Mouse (Mus musculus) kidney, embryonic 15.5 days (tissue): ENCODE measurements around the gene Cdc40. TPM values are rescaled to one million over a fixed set of nuclear protein-coding genes. Genes with fewer than 3 reads are reported as not detected.

Experiments used
- ATAC-seq: fragments of 200-750 bp; cut with Nextera tagmentation; replicated peaks from 2 replicates; pipeline ENCODE4 v1.8.0; 2017; ENCODE audit warnings: moderate TSS enrichment; ENCODE audit not compliant: low FRiP score
- H3K27ac ChIP-seq: fragments of 300-500 bp; sonication (generic); 2 replicates; pipeline ENCODE4 v1.5.1; 2015; ENCODE audit warnings: mild to moderate bottlenecking, inconsistent platforms
- H3K27me3 ChIP-seq: fragments of 300-500 bp; sonication (generic); 2 replicates; pipeline ENCODE4 v1.6.1; 2015; ENCODE audit warnings: inconsistent platforms
- H3K36me3 ChIP-seq: fragments of 300-500 bp; sonication (generic); 2 replicates; pipeline ENCODE4 v1.6.1; 2015; ENCODE audit warnings: inconsistent platforms
- H3K4me1 ChIP-seq: fragments of 300-500 bp; sonication (generic); 2 replicates; pipeline ENCODE4 v1.6.1; 2015; ENCODE audit warnings: inconsistent platforms
- H3K4me2 ChIP-seq: fragments of 300-500 bp; sonication (generic); 2 replicates; pipeline ENCODE4 v1.6.1; 2015; ENCODE audit warnings: moderate library complexity, mild to moderate bottlenecking, inconsistent platforms
- H3K4me3 ChIP-seq: fragments of 300-500 bp; sonication (generic); replicated peaks from 2 replicates; pipeline ENCODE4 v1.5.1; 2015; ENCODE audit warnings: mild to moderate bottlenecking, inconsistent platforms
- H3K9ac ChIP-seq: fragments of 300-500 bp; sonication (generic); 2 replicates; pipeline ENCODE4 v1.6.1; 2015; ENCODE audit warnings: mild to moderate bottlenecking, inconsistent platforms
- H3K9me3 ChIP-seq: fragments of 300-500 bp; sonication (generic); replicated peaks from 2 replicates; pipeline ENCODE4 v1.6.1; 2016; ENCODE audit warnings: inconsistent platforms
- WGBS: fragments of 180-500 bp; shearing (Covaris S2); methylation state at CpG from one replicate; pipeline ENCODE4 v1.1.7; 2015; ENCODE audit warnings: mixed read lengths; 5-methylcytosine and 5-hydroxymethylcytosine counted together
- polyA plus RNA-seq: library from polyadenylated mRNA; unstranded; fragments of >200 nt; fragmentation: Nextera tagmentation; extraction: Ambion mirVana; gene quantifications from 2 replicates; pipeline ENCODE4 v1.2.1, GENCODE M21; 2015

Gene Cdc40
- polyA plus RNA-seq, 1 experiment from 2014 or later = 39.3 TPM

- no peak for ATAC-seq
- peaks cover 11% of the 10 kb centered on the region for H3K36me3 ChIP-seq
- no peak overlapping the region for H3K4me2 ChIP-seq
- WGBS = 88% methylated on average over 7 of the region's 7 CpGs
- H3K9me3 ChIP-seq = no peaks in the 10 kb centered on the region
- H3K27ac ChIP-seq = no peak overlapping the region
- no peaks in the 10 kb centered on the region for H3K4me1 ChIP-seq
- H3K9ac ChIP-seq = no peak overlapping the region
- H3K4me3 ChIP-seq = no peak overlapping the region
- no peaks in the 10 kb centered on the region for H3K27me3 ChIP-seq
Measured at GRCm38 (mm10) chr10:40856703-40857102, 26.4 kb downstream of the Cdc40 start.

- Histone ChIP-seq H3K27me3 (no peaks in the 10 kb centered on the region), H3K4me3 (no peak overlapping the region), H3K27ac (no peak overlapping the region), H3K4me2 (no peak overlapping the region), H3K36me3 (peaks cover 7% of the 10 kb centered on the region), H3K4me1 (no peaks in the 10 kb centered on the region), H3K9ac (no peak overlapping the region), H3K9me3 (no peaks in the 10 kb centered on the region)
- no peak for ATAC-seq
- 47% methylated on average over 2 of the region's 2 CpGs for WGBS
Measured at GRCm38 (mm10) chr10:40855616-40856015, 27.5 kb downstream of the Cdc40 start.

- Histone ChIP-seq H3K9me3 (no peaks in the 10 kb centered on the region), H3K4me2 (no peak overlapping the region), H3K27ac (no peak overlapping the region), H3K27me3 (no peaks in the 10 kb centered on the region), H3K4me3 (no peak overlapping the region), H3K9ac (no peak overlapping the region), H3K4me1 (no peaks in the 10 kb centered on the region), H3K36me3 (peaks cover 44% of the 10 kb centered on the region)
- ATAC-seq = no peak
Measured at GRCm38 (mm10) chr10:40851138-40851537, 32.0 kb downstream of the Cdc40 start.

GRCm38 (mm10) chr10:40850644-40851043 lies 32.5 kb downstream of the Cdc40 start:
- no peak overlapping the region for H3K4me3 ChIP-seq
- no peak overlapping the region for H3K27ac ChIP-seq
- no peaks in the 10 kb centered on the region for H3K9me3 ChIP-seq
- no peak overlapping the region for H3K9ac ChIP-seq
- H3K4me2 ChIP-seq = no peak overlapping the region
- no peaks in the 10 kb centered on the region for H3K27me3 ChIP-seq
- peaks cover 45% of the 10 kb centered on the region for H3K36me3 ChIP-seq
- 76% methylated on average over 2 of the region's 2 CpGs for WGBS
- no peak for ATAC-seq
- H3K4me1 ChIP-seq = no peaks in the 10 kb centered on the region

GRCm38 (mm10) chr10:40847176-40847874 lies 35.8 kb downstream of the Cdc40 start:
- ATAC-seq = no peak
- peaks cover 60% of the 10 kb centered on the region for H3K36me3 ChIP-seq
- WGBS = 92% methylated on average over 10 of the region's 10 CpGs

GRCm38 (mm10) chr10:40845626-40846025 lies 37.5 kb downstream of the Cdc40 start:
- H3K4me1 ChIP-seq = no peaks in the 10 kb centered on the region; the same call in 1 of the 2 replicates
- WGBS = 67% methylated on average over 6 of the region's 6 CpGs
- H3K4me2 ChIP-seq = no peak overlapping the region
- H3K4me3 ChIP-seq = no peak overlapping the region
- peaks cover 74% of the 10 kb centered on the region for H3K36me3 ChIP-seq
- no peaks in the 10 kb centered on the region for H3K27me3 ChIP-seq
- H3K9ac ChIP-seq = no peak overlapping the region
- no peak overlapping the region for H3K27ac ChIP-seq
- ATAC-seq = no peak
- no peaks in the 10 kb centered on the region for H3K9me3 ChIP-seq

More at GRCm38 (mm10) chr10:40847176-40847874, 35.8 kb downstream of the Cdc40 start:
- no peak overlapping the region for H3K4me2 ChIP-seq
- no peak overlapping the region for H3K27ac ChIP-seq
- no peak overlapping the region for H3K9ac ChIP-seq
- no peaks in the 10 kb centered on the region for H3K27me3 ChIP-seq
- H3K9me3 ChIP-seq = no peaks in the 10 kb centered on the region
- no peaks in the 10 kb centered on the region; the same call in 1 of the 2 replicates for H3K4me1 ChIP-seq
- no peak overlapping the region for H3K4me3 ChIP-seq

- 63% methylated on average over 10 of the region's 10 CpGs for WGBS
- H3K36me3 ChIP-seq = peaks cover 76% of the 10 kb centered on the region
Measured at GRCm38 (mm10) chr10:40844546-40844945, 38.6 kb downstream of the Cdc40 start.

GRCm38 (mm10) chr10:40843841-40844240 lies 39.3 kb downstream of the Cdc40 start:
- Histone ChIP-seq H3K4me1 (no peaks in the 10 kb centered on the region; the same call in 1 of the 2 replicates), H3K4me3 (no peak overlapping the region), H3K9ac (no peak overlapping the region), H3K4me2 (no peak overlapping the region), H3K27me3 (no peaks in the 10 kb centered on the region), H3K9me3 (no peaks in the 10 kb centered on the region), H3K27ac (no peak overlapping the region), H3K36me3 (peaks cover 72% of the 10 kb centered on the region)
- 82% methylated on average over 5 of the region's 5 CpGs for WGBS
- no peak for ATAC-seq

More at GRCm38 (mm10) chr10:40844546-40844945, 38.6 kb downstream of the Cdc40 start:
- Histone ChIP-seq H3K27me3 (no peaks in the 10 kb centered on the region), H3K27ac (0 out of 2 replicates have a peak overlapping the region, but pooled peaks have one; percentile 14), H3K9ac (no peak overlapping the region), H3K4me1 (no peaks in the 10 kb centered on the region; the same call in 1 of the 2 replicates), H3K9me3 (no peaks in the 10 kb centered on the region), H3K4me2 (no peak overlapping the region), H3K4me3 (no peak overlapping the region)
- ATAC-seq = no peak

- H3K9ac ChIP-seq = no peak overlapping the region
- no peaks in the 10 kb centered on the region; the same call in 1 of the 2 replicates for H3K4me1 ChIP-seq
- peaks cover 69% of the 10 kb centered on the region for H3K36me3 ChIP-seq
- no peak overlapping the region for H3K4me2 ChIP-seq
- no peak for ATAC-seq
- H3K9me3 ChIP-seq = no peaks in the 10 kb centered on the region
- no peak overlapping the region for H3K27ac ChIP-seq
- H3K4me3 ChIP-seq = no peak overlapping the region
- 90% methylated on average over 5 of the region's 5 CpGs for WGBS
- H3K27me3 ChIP-seq = no peaks in the 10 kb centered on the region
Measured at GRCm38 (mm10) chr10:40840086-40840485, 43.0 kb downstream of the Cdc40 start.

GRCm38 (mm10) chr10:40831267-40831666 lies 51.8 kb downstream of the Cdc40 start:
- no peak overlapping the region for H3K4me2 ChIP-seq
- H3K27ac ChIP-seq = no peak overlapping the region
- H3K9ac ChIP-seq = no peak overlapping the region
- 82% methylated on average over 6 of the region's 7 CpGs for WGBS
- no peaks in the 10 kb centered on the region for H3K9me3 ChIP-seq
- no peak for ATAC-seq
- peaks cover 54% of the 10 kb centered on the region for H3K36me3 ChIP-seq
- H3K4me3 ChIP-seq = no peak overlapping the region
- H3K27me3 ChIP-seq = no peaks in the 10 kb centered on the region
- no peaks in the 10 kb centered on the region for H3K4me1 ChIP-seq

GRCm38 (mm10) chr10:40830312-40830711 lies 52.8 kb downstream of the Cdc40 start:
- H3K4me3 ChIP-seq = no peak overlapping the region
- no peaks in the 10 kb centered on the region for H3K9me3 ChIP-seq
- peaks cover 53% of the 10 kb centered on the region for H3K36me3 ChIP-seq
- H3K4me1 ChIP-seq = no peaks in the 10 kb centered on the region
- no peak for ATAC-seq
- no peak overlapping the region for H3K27ac ChIP-seq
- H3K4me2 ChIP-seq = no peak overlapping the region
- no peak overlapping the region for H3K9ac ChIP-seq
- whole genome bisulfite sequencing = 82% methylated on average over 3 of the region's 3 CpGs
- H3K27me3 ChIP-seq = no peaks in the 10 kb centered on the region

GRCm38 (mm10) chr10:40827706-40828105 lies 55.4 kb downstream of the Cdc40 start:
- Histone ChIP-seq H3K36me3 (peaks cover 27% of the 10 kb centered on the region), H3K4me2 (no peak overlapping the region), H3K27me3 (no peaks in the 10 kb centered on the region), H3K9ac (no peak overlapping the region), H3K4me3 (no peak overlapping the region), H3K4me1 (no peaks in the 10 kb centered on the region), H3K9me3 (no peaks in the 10 kb centered on the region), H3K27ac (no peak overlapping the region)
- ATAC-seq = no peak
- WGBS = 83% methylated on average over 4 of the region's 4 CpGs

- no peak overlapping the region for H3K9ac ChIP-seq
- H3K27ac ChIP-seq = no peak overlapping the region
- no peaks in the 10 kb centered on the region for H3K9me3 ChIP-seq
- H3K4me3 ChIP-seq = no peak overlapping the region
- WGBS = 81% methylated on average over 6 of the region's 6 CpGs
- H3K27me3 ChIP-seq = no peaks in the 10 kb centered on the region
- ATAC-seq = no peak
- peaks cover 23% of the 10 kb centered on the region for H3K36me3 ChIP-seq
- no peak overlapping the region for H3K4me2 ChIP-seq
- no peaks in the 10 kb centered on the region for H3K4me1 ChIP-seq
Measured at GRCm38 (mm10) chr10:40825952-40826351, 57.2 kb downstream of the Cdc40 start.
